Mouse (Mus musculus) myocyte (in vitro differentiated cells): ENCODE measurements around the gene Pcp4l1. TPM values are rescaled to one million over a fixed set of nuclear protein-coding genes. Genes with fewer than 3 reads are reported as not detected.
A peak's percentile ranks its signal among the peaks of the same experiment; 100 is the strongest.

Experiments
- H3K27me3 ChIP-seq: one replicate; pipeline ENCODE4 v1.6.1; 2011; ENCODE audit not compliant: control insufficient read depth, insufficient read depth, insufficient read length
- H3K36me3 ChIP-seq: one replicate; pipeline ENCODE4 v1.6.1; 2011; ENCODE audit not compliant: control insufficient read depth, insufficient read depth
- H3K4me2 ChIP-seq: one replicate; pipeline ENCODE4 v1.6.1; 2011; ENCODE audit warnings: low read depth, control low read depth
- H3K4me3 ChIP-seq: one replicate; pipeline ENCODE4 v1.5.1; 2011; ENCODE audit warnings: mild to moderate bottlenecking, control low read depth, moderate library complexity
- H3K79me2 ChIP-seq: one replicate; pipeline ENCODE4 v1.6.1; 2011; ENCODE audit not compliant: control insufficient read depth, insufficient read depth
- H3ac ChIP-seq: one replicate; pipeline ENCODE4 v1.6.1; 2011; ENCODE audit not compliant: control insufficient read depth, insufficient read length
- CEBPB ChIP-seq: IDR thresholded peaks from 2 replicates; pipeline ENCODE4 v1.6.1; 2011; ENCODE audit warnings: mild to moderate bottlenecking, moderate library complexity; ENCODE audit not compliant: poor library complexity, insufficient read depth, severe bottlenecking
- E2F4 ChIP-seq: IDR thresholded peaks from one replicate; pipeline ENCODE4 v1.6.1; 2011; ENCODE audit warnings: mild to moderate bottlenecking, control low read depth, moderate library complexity; ENCODE audit not compliant: insufficient read depth
- MAX ChIP-seq: IDR thresholded peaks from one replicate; pipeline ENCODE4 v1.6.1; 2011; ENCODE audit warnings: low read depth, mild to moderate bottlenecking, control low read depth
- MYOD1 ChIP-seq, 3 experiments: IDR thresholded peaks; one replicate each; pipeline ENCODE4 v1.6.1; 2011; ENCODE audit warnings: control low read depth in 2 of 3, low read depth in 2 of 3, mild to moderate bottlenecking in 2 of 3, moderate library complexity in 1 of 3; ENCODE audit not compliant: insufficient read length in 2 of 3, control insufficient read depth in 1 of 3
- MYOG ChIP-seq, 3 experiments: IDR thresholded peaks; one replicate each; pipeline ENCODE4 v1.6.1; 2011; ENCODE audit warnings: control low read depth in 2 of 3, low read depth in 2 of 3, mild to moderate bottlenecking in 2 of 3; ENCODE audit not compliant: insufficient read length in 2 of 3, control insufficient read depth in 1 of 3, insufficient read depth in 1 of 3
- POLR2A ChIP-seq: IDR thresholded peaks from one replicate; pipeline ENCODE4 v1.6.1; 2011; ENCODE audit warnings: low read depth, mild to moderate bottlenecking, control low read depth, moderate library complexity; ENCODE audit not compliant: insufficient read length
- POLR2AphosphoS2 ChIP-seq: IDR thresholded peaks from one replicate; pipeline ENCODE4 v1.6.1; 2011; ENCODE audit warnings: low read depth, control low read depth; ENCODE audit not compliant: insufficient read length
- REST ChIP-seq: IDR thresholded peaks from one replicate; pipeline ENCODE4 v1.6.1; 2011; ENCODE audit warnings: mild to moderate bottlenecking, control low read depth, moderate library complexity; ENCODE audit not compliant: insufficient read depth, insufficient read length
- SRF ChIP-seq: IDR thresholded peaks from one replicate; pipeline ENCODE4 v1.6.1; 2011; ENCODE audit warnings: low read depth; ENCODE audit not compliant: control insufficient read depth, insufficient read length
- TCF12 ChIP-seq: IDR thresholded peaks from one replicate; pipeline ENCODE4 v1.6.1; 2011; ENCODE audit warnings: mild to moderate bottlenecking, control low read depth; ENCODE audit not compliant: poor library complexity, insufficient read depth, severe bottlenecking
- TCF3 ChIP-seq: IDR thresholded peaks from one replicate; pipeline ENCODE4 v1.6.1; 2011; ENCODE audit warnings: low read depth, control low read depth; ENCODE audit not compliant: insufficient read length
- USF1 ChIP-seq: IDR thresholded peaks from one replicate; pipeline ENCODE4 v1.6.1; 2011; ENCODE audit warnings: low read depth, mild to moderate bottlenecking, control low read depth, moderate library complexity
- polyA plus RNA-seq: library from polyadenylated mRNA; unstranded; fragments of >200 nt; fragmentation: generic; extraction: Trizol; gene quantifications from one replicate; pipeline ENCODE4 v1.2.1, GENCODE M21; 2012; ENCODE audit warnings: missing spikeins

The Pcp4l1 gene
- polyA plus RNA-seq, 1 experiment = 0.05 TPM

DNA sequence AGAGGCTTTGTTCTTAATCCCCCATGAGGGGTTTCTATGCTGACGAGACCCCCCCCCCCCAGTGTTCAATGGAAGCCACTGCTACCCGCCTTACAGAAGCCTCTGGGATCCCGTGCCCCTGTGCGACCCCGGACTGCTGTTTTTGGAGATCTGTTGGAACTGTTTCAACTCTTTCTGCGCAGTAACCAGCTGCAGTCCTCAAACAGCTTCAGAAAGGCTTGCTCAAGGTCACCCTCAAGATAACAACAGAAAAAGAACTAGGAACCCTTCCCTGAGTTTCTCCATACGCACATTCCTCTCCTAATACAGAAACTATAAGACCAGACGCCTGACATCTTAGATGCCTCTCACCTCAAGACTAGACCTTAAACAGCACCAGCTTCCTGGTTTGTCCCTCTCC, 7.0 kb downstream of the Pcp4l1 start:
- no peak for TF ChIP-seq TCF3
- no peak for TF ChIP-seq MYOG (IDR thresholded peaks at IDR 0.05; ENCODE audit: control insufficient read depth in 1 of 3, insufficient read depth in 1 of 3, insufficient read length in 2 of 3, low read depth in 2 of 3)
- no peak for TF ChIP-seq SRF
- no peak for TF ChIP-seq MAX
- no peak overlapping the region for H3ac ChIP-seq
- H3K79me2 ChIP-seq = no peaks in the 10 kb centered on the region
- no peaks in the 10 kb centered on the region for H3K27me3 ChIP-seq
- H3K4me3 ChIP-seq = no peak overlapping the region
- no peak overlapping the region for H3K4me2 ChIP-seq
- H3K36me3 ChIP-seq = no peaks in the 10 kb centered on the region

DNA sequence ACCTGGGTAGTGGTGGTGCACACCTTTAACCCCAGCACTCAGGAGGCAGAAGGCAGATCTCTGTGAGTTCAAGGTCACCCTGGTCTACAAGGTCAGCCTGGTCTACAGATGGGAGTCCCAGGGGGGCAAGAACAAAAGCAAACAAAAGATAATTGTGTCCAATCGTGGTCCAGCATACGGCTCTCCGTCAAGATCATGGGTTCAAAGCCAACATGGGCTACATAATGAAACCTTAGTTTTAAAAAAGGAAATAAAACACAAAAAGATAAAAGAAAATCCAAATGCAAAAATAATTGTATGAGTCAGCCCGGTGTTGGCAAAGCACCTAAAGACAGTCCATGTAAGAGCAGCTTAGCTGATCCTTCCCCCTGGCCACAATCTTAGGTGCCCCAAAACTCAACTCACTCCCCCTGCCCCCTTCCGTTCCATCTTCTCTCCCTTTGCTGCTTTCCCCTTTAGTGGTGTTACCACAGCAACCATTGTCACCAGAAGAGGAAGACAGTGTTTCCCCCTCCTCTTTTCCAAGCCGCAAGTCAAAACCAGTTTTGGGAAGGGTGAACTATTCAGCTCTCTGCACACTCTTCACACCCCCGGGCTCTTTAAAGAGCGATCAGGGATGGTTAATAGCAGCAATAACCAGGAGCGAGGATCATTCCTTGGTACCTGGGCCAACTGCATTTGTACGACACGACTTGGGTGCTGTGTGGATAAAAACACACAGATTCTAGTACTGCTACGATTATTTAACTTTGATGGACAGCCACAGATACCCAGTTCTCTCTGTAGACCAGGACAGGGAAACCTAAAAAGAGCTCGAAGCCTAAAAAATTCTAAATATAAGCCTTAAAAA, 8.0 kb downstream of the Pcp4l1 start:
- no peaks in the 10 kb centered on the region for H3K27me3 ChIP-seq
- TF ChIP-seq POLR2A (no peak), TCF3 (no peak), CEBPB (no peak), USF1 (no peak), TCF12 (no peak), POLR2AphosphoS2 (no peak), REST (no peak)
- H3K36me3 ChIP-seq = no peaks in the 10 kb centered on the region
- H3ac ChIP-seq = no peak overlapping the region
- no peak overlapping the region for H3K4me2 ChIP-seq
- H3K4me3 ChIP-seq = no peak overlapping the region
- H3K79me2 ChIP-seq = no peaks in the 10 kb centered on the region

- H3ac ChIP-seq = no peak overlapping the region
- H3K79me2 ChIP-seq = no peaks in the 10 kb centered on the region
- no peak overlapping the region for H3K4me3 ChIP-seq
- H3K27me3 ChIP-seq = no peaks in the 10 kb centered on the region
- TF ChIP-seq TCF12 (no peak), TCF3 (no peak), E2F4 (no peak), POLR2AphosphoS2 (no peak), CEBPB (no peak), SRF (no peak), MYOD1 (IDR thresholded peaks at IDR 0.05; ENCODE audit: control insufficient read depth in 1 of 3, insufficient read length in 2 of 3, low read depth in 2 of 3) (no peak)
- H3K36me3 ChIP-seq = no peaks in the 10 kb centered on the region
- no peak overlapping the region for H3K4me2 ChIP-seq
Observed at GRCm38 (mm10) chr1:171185655-171186054, 10.4 kb downstream of the Pcp4l1 start.

- no peaks in the 10 kb centered on the region for H3K27me3 ChIP-seq
- H3K36me3 ChIP-seq = no peaks in the 10 kb centered on the region
- TF ChIP-seq USF1 = peak; percentile 4
- peak; percentile 89 for TF ChIP-seq CEBPB
- no peak for TF ChIP-seq TCF12
- TF ChIP-seq MAX = no peak
- H3K79me2 ChIP-seq = no peaks in the 10 kb centered on the region
- H3ac ChIP-seq = no peak overlapping the region
- no peak overlapping the region for H3K4me3 ChIP-seq
- H3K4me2 ChIP-seq = peak overlapping the region; percentile 78
Observed at GRCm38 (mm10) chr1:171184314-171184713, 11.8 kb downstream of the Pcp4l1 start.

DNA sequence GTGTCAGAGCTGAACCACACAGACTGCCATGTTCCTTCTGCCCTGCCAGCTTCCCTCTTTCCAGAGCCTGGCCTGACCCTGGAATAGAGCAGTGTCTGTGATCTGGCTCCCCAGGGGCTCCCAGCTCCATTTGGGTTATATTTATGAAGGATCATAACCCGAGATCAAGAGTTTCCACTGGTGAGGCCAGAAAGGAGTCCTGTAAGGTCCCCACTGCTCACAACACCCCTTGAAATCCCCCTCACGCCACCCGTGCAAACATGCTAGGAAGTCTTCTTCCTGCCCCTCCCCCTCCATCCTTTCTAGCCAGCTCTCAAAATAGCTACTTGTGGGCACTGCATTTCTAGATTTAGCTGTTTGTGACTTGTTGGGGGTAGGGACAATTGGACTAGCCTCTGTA, 12.4 kb downstream of the Pcp4l1 start:
- Histone ChIP-seq H3K4me3 (no peak overlapping the region), H3K27me3 (no peaks in the 10 kb centered on the region), H3K79me2 (no peaks in the 10 kb centered on the region), H3K4me2 (peak overlapping the region; percentile 78), H3ac (no peak overlapping the region), H3K36me3 (no peaks in the 10 kb centered on the region)
- TF ChIP-seq TCF3 (no peak), POLR2AphosphoS2 (no peak), CEBPB (no peak), MAX (no peak), MYOD1 (IDR thresholded peaks at IDR 0.05; ENCODE audit: control insufficient read depth in 1 of 3, insufficient read length in 2 of 3, low read depth in 2 of 3) (no peak)

GRCm38 (mm10) chr1:171183025-171183424, 13.0 kb downstream of the Pcp4l1 start:
- TF ChIP-seq MYOG (IDR thresholded peaks at IDR 0.05; ENCODE audit: control insufficient read depth in 1 of 3, insufficient read depth in 1 of 3, insufficient read length in 2 of 3, low read depth in 2 of 3) (no peak), TCF12 (no peak), REST (no peak), SRF (no peak), E2F4 (no peak), POLR2A (no peak), POLR2AphosphoS2 (no peak), CEBPB (no peak), MAX (no peak), TCF3 (no peak), USF1 (no peak), MYOD1 (IDR thresholded peaks at IDR 0.05; ENCODE audit: control insufficient read depth in 1 of 3, insufficient read length in 2 of 3, low read depth in 2 of 3) (no peak)
- no peaks in the 10 kb centered on the region for H3K79me2 ChIP-seq
- H3K36me3 ChIP-seq = no peaks in the 10 kb centered on the region

More at GRCm38 (mm10) chr1:171183025-171183424, 13.0 kb downstream of the Pcp4l1 start:
- Histone ChIP-seq H3K4me3 (no peak overlapping the region), H3ac (no peak overlapping the region), H3K4me2 (no peak overlapping the region), H3K27me3 (no peaks in the 10 kb centered on the region)
